ENCODE assay signal across 24 mouse cellular contexts in genomic region chr14:62550121-62550520, GRCm38 (mm10). TPM values are rescaled to one million over a fixed set of nuclear protein-coding genes. Genes with fewer than 3 reads are reported as not detected.
DNase-seq lines count a peak whose midpoint lies in the region; ATAC-seq and TF ChIP-seq lines count a peak whose summit lies in the region.
"Had no signal": no experiment of that assay in that cellular context is flagged by ENCODE, and none has a peak within 500 bp of the region (broad histone marks: within the 10 kb centered on the region; RNA-seq: fewer than 3 reads in every experiment).

No protein-coding gene starts in this region.

- no peak overlapping the region for H3K27ac ChIP-seq in heart, embryonic 11.5 days (ENCODE audit: low read depth, low read length)
- no peak overlapping the region for H3K27ac ChIP-seq in intestine, postnatal 0 days (ENCODE audit: low read depth, low read length)
- H3K27ac ChIP-seq: embryonic facial prominence, embryonic 10.5 days; heart, embryonic 10.5 days; heart, embryonic 15.5 days; hindbrain, embryonic 13.5 days; hindbrain, postnatal 0 days had no signal

- H3K4me2 ChIP-seq in heart, embryonic 11.5 days, result no peak overlapping the region
- H3K4me2 ChIP-seq in intestine, postnatal 0 days (replicated peaks; ENCODE audit: low read depth), result no peak overlapping the region
- H3K4me2 ChIP-seq: heart, embryonic 15.5 days; hindbrain, embryonic 13.5 days had no signal

- H3K4me3 ChIP-seq in heart, embryonic 11.5 days (ENCODE audit: low read depth, low read length), result no peak overlapping the region
- H3K4me3 ChIP-seq in intestine, postnatal 0 days (ENCODE audit: low read depth, low read length), result no peak overlapping the region
- H3K4me3 ChIP-seq: embryonic facial prominence, embryonic 10.5 days; heart, embryonic 10.5 days; heart, embryonic 15.5 days; hindbrain, embryonic 13.5 days had no signal

- peak; percentile 65 for DNase-seq in heart, adult 11 months
- DNase-seq in kidney, adult 9 months, result peak; percentile 38
- no peak for DNase-seq in kidney, postnatal 25 days
- peak; percentile 10 for DNase-seq in 3134 (ENCODE audit: extremely low read depth, insufficient read length, low spot score)
- DNase-seq in layer of hippocampus, postnatal 14 days (ENCODE audit: low spot score in 2 of 2), result no peak
- DNase-seq: adrenal gland, postnatal 14 days; cerebellum, adult 11-12 months; cerebellum, adult 9-10 months; cerebellum, postnatal 25 days; gastrocnemius, postnatal 36 days; heart, adult 18-20 months; heart, postnatal 14 days had no signal

- no peaks in the 10 kb centered on the region for H3K27me3 ChIP-seq in heart, embryonic 11.5 days (ENCODE audit: control insufficient read depth, insufficient read depth, low read length)
- no peaks in the 10 kb centered on the region for H3K27me3 ChIP-seq in intestine, postnatal 0 days (replicated peaks; ENCODE audit: control insufficient read depth, insufficient read depth, low read length)
- H3K27me3 ChIP-seq: heart, embryonic 15.5 days had no signal

- H3K9ac ChIP-seq in heart, embryonic 11.5 days (ENCODE audit: low read depth, low read length), result no peak overlapping the region
- H3K9ac ChIP-seq in intestine, postnatal 0 days (ENCODE audit: low read depth, low read length), result no peak overlapping the region
- H3K9ac ChIP-seq: heart, embryonic 15.5 days; hindbrain, embryonic 13.5 days had no signal

- no peaks in the 10 kb centered on the region for H3K36me3 ChIP-seq in heart, embryonic 11.5 days (ENCODE audit: control insufficient read depth, insufficient read depth, low read length)
- no peaks in the 10 kb centered on the region for H3K36me3 ChIP-seq in intestine, postnatal 0 days (ENCODE audit: control insufficient read depth, insufficient read depth)
- H3K36me3 ChIP-seq: embryonic facial prominence, embryonic 10.5 days; heart, embryonic 10.5 days; heart, embryonic 15.5 days; hindbrain, embryonic 13.5 days had no signal

- TF ChIP-seq CTCF in intestine, postnatal 0 days (IDR thresholded peaks at IDR 0.05; ENCODE audit: low read depth), result no peak

- H3K9me3 ChIP-seq in heart, embryonic 11.5 days (replicated peaks; ENCODE audit: control insufficient read depth, low read length), result no peaks in the 10 kb centered on the region
- H3K9me3 ChIP-seq in intestine, postnatal 0 days (ENCODE audit: control insufficient read depth), result no peaks in the 10 kb centered on the region
- H3K9me3 ChIP-seq: embryonic facial prominence, embryonic 10.5 days; heart, embryonic 10.5 days; heart, embryonic 15.5 days; hindbrain, embryonic 13.5 days had no signal

- WGBS in heart, embryonic 11.5 days (ENCODE audit: insufficient replicate concordance), result 20% methylated on average over 4 of the region's 4 CpGs
- WGBS in intestine, postnatal 0 days, result 28% methylated on average over 4 of the region's 4 CpGs

- no peak for ATAC-seq in heart, embryonic 11.5 days (replicated peaks; ENCODE audit: insufficient number of reproducible peaks, low FRiP score, low TSS enrichment)
- ATAC-seq in intestine, postnatal 0 days, result peak; percentile 25; the same call in 1 of the 2 replicates
- ATAC-seq: forebrain, embryonic 14.5 days; hindbrain, postnatal 0 days had no signal

- H3K4me1 ChIP-seq in heart, embryonic 11.5 days (ENCODE audit: control insufficient read depth, insufficient read depth, low read length), result no peaks in the 10 kb centered on the region
- H3K4me1 ChIP-seq in intestine, postnatal 0 days (replicated peaks; ENCODE audit: control insufficient read depth, insufficient read depth, low read length), result peaks cover 2% of the 10 kb centered on the region; the same call in 1 of the 2 replicates

RNA-seq across cellular contexts. Expression of gene Fam124a, which starts 5.4 kb away (rescaled TPM):
- 1.1 and 1.3 TPM in 2 replicates for polyA plus RNA-seq in heart, embryonic 11.5 days (2014; fragmentation: Nextera tagmentation; extraction: Ambion mirVana)
- 4.1 and 5.1 TPM in 2 replicates for polyA plus RNA-seq in intestine, postnatal 0 days (2015; fragmentation: Nextera tagmentation; extraction: Ambion mirVana)
- 10 to 100 TPM; 19.4 to 21.8 TPM for total RNA-seq in layer of hippocampus, postnatal 14 days (2021)
- total RNA-seq: hematopoietic stem cell, adult 5-6 weeks had no signal

RNA-seq across cellular contexts. Expression of gene Gm4131, which starts 16.6 kb away (rescaled TPM):
- polyA plus RNA-seq in heart, embryonic 11.5 days (2014; fragmentation: Nextera tagmentation; extraction: Ambion mirVana), result not detected in 2 replicates
- 0.65 and 0.77 TPM in 2 replicates for polyA plus RNA-seq in intestine, postnatal 0 days (2015; fragmentation: Nextera tagmentation; extraction: Ambion mirVana)
- not detected for total RNA-seq in layer of hippocampus, postnatal 14 days (2021)
- total RNA-seq: adrenal gland, postnatal 14 days; ES-E14; gastrocnemius, adult 8-10 months; gastrocnemius, postnatal 36 days; heart, adult 18-20 months; heart, postnatal 14 days; hematopoietic stem cell, adult 5-6 weeks; hindbrain, postnatal 0 days had no signal
- polyA plus RNA-seq: cortical plate, adult 2 months; embryonic facial prominence, embryonic 10.5 days; forebrain, embryonic 14.5 days; heart, embryonic 10.5 days; heart, embryonic 15.5 days had no signal

Comparison
In these comparisons a context has a peak if more than half of its experiments do, and no peak if none do; other contexts are left out.
1. DNase-seq: peak in heart, adult 11 months (single experiment), kidney, adult 9 months (single experiment) and 3134 (single experiment); none in kidney, postnatal 25 days (0 of 2) and layer of hippocampus, postnatal 14 days (0 of 2).